Mouse (Mus musculus) G1E (cell line): ENCODE measurements around the gene Ell.

Source experiments
- CTCF ChIP-seq: IDR thresholded peaks from 2 replicates; pipeline ENCODE4 v1.5.1; 2012; ENCODE audit warnings: low read depth, low read length, inconsistent platforms, mixed read lengths
- GATA1 ChIP-seq: IDR thresholded peaks from 2 replicates; pipeline ENCODE4 v1.6.1; 2012; ENCODE audit warnings: borderline replicate concordance, low read length, inconsistent platforms, mixed read lengths
- GATA2 ChIP-seq: IDR thresholded peaks from 2 replicates; pipeline ENCODE4 v1.6.1; 2012; ENCODE audit warnings: low read depth, low read length, inconsistent platforms, borderline replicate concordance
- POLR2AphosphoS5 ChIP-seq: IDR thresholded peaks from 2 replicates; pipeline ENCODE4 v1.6.1; 2012; ENCODE audit warnings: low read depth, low read length, inconsistent platforms; ENCODE audit not compliant: insufficient replicate concordance
- TAL1 ChIP-seq: conservative IDR thresholded peaks from 2 replicates; pipeline ENCODE4 v1.6.1; 2012; ENCODE audit warnings: low read depth, low read length, inconsistent platforms, mixed read lengths

- no peak for TF ChIP-seq TAL1
- TF ChIP-seq CTCF = no peak
- no peak for TF ChIP-seq POLR2AphosphoS5
- no peak for TF ChIP-seq GATA1
- no peak for TF ChIP-seq GATA2
These were observed 76.0 kb downstream of the Ell start for GRCm38 (mm10) chr8:70615281-70615680.
